Mouse (Mus musculus): ENCODE data around the gene Mfsd12. TPM values are rescaled to one million over a fixed set of nuclear protein-coding genes. Genes with fewer than 3 reads are reported as not detected.

Gene Mfsd12
- total and polyA plus RNA-seq, 3 experiments: 5.2 to 9.5 (median 7.4) TPM

DNA sequence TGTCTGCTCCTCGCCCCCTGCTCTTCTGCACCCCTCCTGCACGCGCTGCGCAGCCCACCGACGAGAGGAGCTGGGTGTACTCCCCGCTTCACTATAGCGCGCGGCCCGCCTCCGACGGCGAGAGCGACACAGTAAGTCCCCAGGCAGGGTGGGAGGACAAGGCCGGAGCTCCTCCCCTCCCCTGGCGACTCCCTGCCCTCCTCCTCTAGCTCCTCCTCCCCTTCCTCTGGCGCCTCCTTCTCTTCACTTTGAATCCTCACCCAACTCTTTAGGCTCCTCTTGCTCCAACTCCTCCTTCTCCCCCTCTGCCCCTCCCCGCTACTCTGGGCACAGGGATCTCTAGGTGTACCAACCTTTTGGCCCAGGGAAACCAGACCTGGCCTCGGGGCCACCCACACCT, 40.0 kb upstream of the Mfsd12 start:
- Histone ChIP-seq H3K27me3 (replicated peaks) (no peaks in the 10 kb centered on the region), H3K79me2 (replicated peaks; ENCODE audit: control insufficient read depth, extremely low read depth, insufficient read depth, poor library complexity, severe bottlenecking) (peaks cover 12% of the 10 kb centered on the region), H3K4me3 (replicated peaks in 1 of 3; ENCODE audit: low read depth in 2 of 3, low read length in 2 of 3, poor library complexity in 1 of 3) (no peak overlapping the region), H3K9ac (ENCODE audit: insufficient read depth, low read depth) (no peak overlapping the region), H3K36me3 (replicated peaks in 1 of 2; ENCODE audit: control insufficient read depth in 1 of 2, insufficient read depth in 1 of 2, low read length in 1 of 2) (peaks cover 60 to 74% of the 10 kb centered on the region in 2 experiments), H3K9me3 (replicated peaks; ENCODE audit: low read length) (no peaks in the 10 kb centered on the region), H3K4me2 (ENCODE audit: insufficient read depth, low read depth, poor library complexity, severe bottlenecking) (no peak overlapping the region), H3K4me1 (ENCODE audit: control insufficient read depth in 1 of 2, insufficient read depth in 2 of 2) (peaks cover 12 to 29% of the 10 kb centered on the region in 2 experiments; a peak in 3 of 4 replicates), H3K27ac (ENCODE audit: insufficient read depth, low read depth) (no peak overlapping the region)
- dilution Hi-C loops (cut with MboI; ENCODE audit: extremely low pct_ligation_motif_present, extremely low pct_unique_long_range_greater_than_20kb, low sequenced_read_pairs) (no loop called here), in situ Hi-C loops (cut with MboI; ENCODE audit: low pct_ligation_motif_present, low pct_unique_long_range_greater_than_20kb, low sequenced_read_pairs) (no loop called here)
- TF ChIP-seq GABPA (IDR thresholded peaks at IDR 0.05; ENCODE audit: insufficient replicate concordance, low read depth, low read length) (no peak), KAT2A (IDR thresholded peaks at IDR 0.05; ENCODE audit: insufficient replicate concordance, low read length) (no peak), E2F4 (IDR thresholded peaks at IDR 0.05; ENCODE audit: insufficient replicate concordance, low read depth, low read length) (no peak), UBTF (IDR thresholded peaks at IDR 0.05; ENCODE audit: low read depth, low read length) (no peak)
- DNase-seq (ENCODE audit: extremely low read depth): no peak

DNA sequence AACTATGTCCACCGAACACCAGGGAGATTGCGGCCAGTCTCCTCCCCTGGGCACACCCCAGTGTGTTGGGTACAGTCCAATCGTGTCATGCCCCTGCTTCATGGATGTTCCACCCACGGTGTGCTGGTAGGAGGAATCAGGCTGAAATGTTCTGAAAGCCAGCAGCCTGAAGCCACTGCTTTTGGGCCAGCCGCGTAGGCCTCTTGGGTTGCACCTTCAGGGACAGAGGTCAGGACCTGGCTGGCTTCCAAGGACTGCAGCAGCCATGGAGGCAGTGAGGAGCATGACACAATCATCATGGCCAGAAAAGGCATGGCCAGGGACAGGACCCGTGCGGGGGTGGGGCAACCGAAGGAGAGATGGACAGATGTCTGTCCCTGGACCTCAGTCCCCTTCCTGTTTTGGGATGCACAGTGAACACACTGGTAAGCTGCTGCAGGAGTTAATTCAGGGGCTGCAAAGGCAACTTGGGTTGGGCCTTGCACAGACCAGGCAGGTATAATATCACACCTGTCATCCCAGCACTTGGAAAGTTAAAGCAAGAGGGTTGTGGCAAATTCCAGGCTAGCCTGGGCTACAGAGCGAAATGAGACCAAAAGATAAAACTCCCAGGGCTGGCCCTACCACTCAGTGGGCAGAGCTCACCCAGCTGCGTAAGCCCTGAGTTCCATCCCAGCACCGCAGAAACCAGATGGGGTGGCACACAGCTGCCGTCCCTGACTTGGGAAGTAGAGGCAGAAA, 38.5 kb upstream of the Mfsd12 start:
- Histone ChIP-seq H3K27me3 (replicated peaks) (no peaks in the 10 kb centered on the region), H3K4me2 (ENCODE audit: insufficient read depth, low read depth, poor library complexity, severe bottlenecking) (no peak overlapping the region), H3K36me3 (replicated peaks in 1 of 2; ENCODE audit: control insufficient read depth in 1 of 2, insufficient read depth in 1 of 2, low read length in 1 of 2) (peaks cover 60 to 74% of the 10 kb centered on the region in 2 experiments), H3K79me2 (replicated peaks; ENCODE audit: control insufficient read depth, extremely low read depth, insufficient read depth, poor library complexity, severe bottlenecking) (peaks cover 15% of the 10 kb centered on the region), H3K9ac (ENCODE audit: insufficient read depth, low read depth) (no peak overlapping the region), H3K4me1 (ENCODE audit: control insufficient read depth in 1 of 2, insufficient read depth in 2 of 2) (peaks cover 12 to 37% of the 10 kb centered on the region in 2 experiments; a peak in 3 of 4 replicates), H3K4me3 (replicated peaks in 1 of 3; ENCODE audit: low read depth in 2 of 3, low read length in 2 of 3, poor library complexity in 1 of 3) (no peak overlapping the region), H3K27ac (ENCODE audit: insufficient read depth, low read depth) (no peak overlapping the region), H3K9me3 (replicated peaks; ENCODE audit: low read length) (no peaks in the 10 kb centered on the region)
- DNase-seq (ENCODE audit: extremely low read depth): no peak
- in situ Hi-C loops (cut with MboI; ENCODE audit: low pct_ligation_motif_present, low pct_unique_long_range_greater_than_20kb, low sequenced_read_pairs): no loop called here
- dilution Hi-C loops (cut with MboI; ENCODE audit: extremely low pct_ligation_motif_present, extremely low pct_unique_long_range_greater_than_20kb, low sequenced_read_pairs): no loop called here
- TF ChIP-seq ZNF384 (IDR thresholded peaks at IDR 0.05; ENCODE audit: low read depth, low read length): no peak
- TF ChIP-seq ELF1 (IDR thresholded peaks at IDR 0.05; ENCODE audit: low read depth, low read length): no peak
- no peak for TF ChIP-seq CHD1 (IDR thresholded peaks at IDR 0.05; ENCODE audit: low read depth, low read length)
- TF ChIP-seq CTCF (conservative IDR thresholded peaks at IDR 0.05 in 1 of 2, IDR thresholded peaks at IDR 0.05 in 1 of 2; ENCODE audit: low read depth in 2 of 2, low read length in 2 of 2): no peak
- no peak for TF ChIP-seq E2F4 (IDR thresholded peaks at IDR 0.05; ENCODE audit: insufficient replicate concordance, low read depth, low read length)
- TF ChIP-seq MYC (IDR thresholded peaks at IDR 0.05; ENCODE audit: low read depth, low read length): no peak
- no peak for TF ChIP-seq SIN3A (IDR thresholded peaks at IDR 0.05; ENCODE audit: low read length)
- no peak for TF ChIP-seq RAD21 (IDR thresholded peaks at IDR 0.05; ENCODE audit: low read depth, low read length)
- no peak for TF ChIP-seq PAX5 (IDR thresholded peaks at IDR 0.05; ENCODE audit: low read length)
- TF ChIP-seq MAX (IDR thresholded peaks at IDR 0.05; ENCODE audit: low read length): no peak
- TF ChIP-seq JUN (IDR thresholded peaks at IDR 0.05; ENCODE audit: insufficient read depth, low read depth, low read length): no peak
- no peak for TF ChIP-seq ZC3H11A (IDR thresholded peaks at IDR 0.05; ENCODE audit: low read depth, low read length)
- no peak for TF ChIP-seq JUND (conservative IDR thresholded peaks at IDR 0.05; ENCODE audit: low read depth, low read length)
- no peak for TF ChIP-seq MXI1 (IDR thresholded peaks at IDR 0.05; ENCODE audit: low read depth, low read length)
- no peak for TF ChIP-seq SMC3 (IDR thresholded peaks at IDR 0.05; ENCODE audit: low read depth, low read length)
